Mouse (Mus musculus) liver, adult 2 months (tissue): ENCODE results near the gene Cx3cr1. TPM values are rescaled to one million over a fixed set of nuclear protein-coding genes. Genes with fewer than 3 reads are reported as not detected.

ENCODE experiments used
- DNase-seq: peaks from one replicate; pipeline ENCODE4 v3.0.0-alpha.2; 2011; ENCODE audit warnings: low read depth, low spot score; ENCODE audit errors: extremely low read depth
- H3K27ac ChIP-seq: fragments of 200-500 bp; replicated peaks from 2 replicates; pipeline ENCODE4 v1.5.1; 2012; ENCODE audit warnings: low read depth, mild to moderate bottlenecking, control low read depth, inconsistent platforms, low read length; ENCODE audit not compliant: insufficient read depth
- H3K27me3 ChIP-seq: fragments of 200-500 bp; 2 replicates; pipeline ENCODE4 v1.6.1; 2012; ENCODE audit warnings: mild to moderate bottlenecking, moderate library complexity, low read length, inconsistent platforms; ENCODE audit not compliant: control insufficient read depth, insufficient read depth
- H3K36me3 ChIP-seq: fragments of 200-500 bp; 2 replicates; pipeline ENCODE4 v1.6.1; 2012; ENCODE audit warnings: low read length, inconsistent platforms; ENCODE audit not compliant: control insufficient read depth, insufficient read depth
- H3K4me1 ChIP-seq: fragments of 200-500 bp; 2 replicates; pipeline ENCODE4 v1.6.1; 2011; ENCODE audit warnings: low read length; ENCODE audit not compliant: control insufficient read depth, insufficient read depth
- H3K4me3 ChIP-seq: fragments of 200-500 bp; 2 replicates; pipeline ENCODE4 v1.5.1; 2011; ENCODE audit warnings: low read depth, mild to moderate bottlenecking, control low read depth, low read length, moderate library complexity; ENCODE audit not compliant: insufficient read depth
- H3K79me2 ChIP-seq: fragments of 200-500 bp; 2 replicates; pipeline ENCODE4 v1.6.1; 2012; ENCODE audit warnings: inconsistent platforms, mild to moderate bottlenecking, low read length, moderate library complexity; ENCODE audit not compliant: control insufficient read depth, insufficient read depth
- H3K9ac ChIP-seq: fragments of 200-500 bp; 2 replicates; pipeline ENCODE4 v1.6.1; 2012; ENCODE audit warnings: low read depth, mild to moderate bottlenecking, control low read depth, inconsistent platforms, low read length
- CTCF ChIP-seq: fragments of 200-500 bp; IDR thresholded peaks from 2 replicates; pipeline ENCODE4 v1.5.1; 2011; ENCODE audit warnings: low read depth, low read length, control low read depth
- POLR2A ChIP-seq: fragments of 200-500 bp; IDR thresholded peaks from 2 replicates; pipeline ENCODE4 v1.6.1; 2011; ENCODE audit warnings: low read length, control low read depth; ENCODE audit not compliant: insufficient read depth; ENCODE audit errors: extremely low read depth
- WGBS: fragments of 180-500 bp; shearing (Covaris S2); methylation state at CpG from one replicate; pipeline ENCODE4 v1.1.7; 2018; 5-methylcytosine and 5-hydroxymethylcytosine counted together
- polyA plus RNA-seq: library from polyadenylated mRNA; depleted of rRNA; stranded (reverse); fragments of >200 nt; gene quantifications from 2 replicates; pipeline ENCODE4 v1.2.3, GENCODE M21; 2012
- total RNA-seq: library from RNA; depleted of rRNA; stranded (reverse); fragments of >200 nt; gene quantifications from 2 replicates; pipeline ENCODE4 v1.2.3, GENCODE M21; 2014

Cx3cr1 gene
- total and polyA plus RNA-seq, 2 experiments = 0.09 to 0.39 TPM

DNA sequence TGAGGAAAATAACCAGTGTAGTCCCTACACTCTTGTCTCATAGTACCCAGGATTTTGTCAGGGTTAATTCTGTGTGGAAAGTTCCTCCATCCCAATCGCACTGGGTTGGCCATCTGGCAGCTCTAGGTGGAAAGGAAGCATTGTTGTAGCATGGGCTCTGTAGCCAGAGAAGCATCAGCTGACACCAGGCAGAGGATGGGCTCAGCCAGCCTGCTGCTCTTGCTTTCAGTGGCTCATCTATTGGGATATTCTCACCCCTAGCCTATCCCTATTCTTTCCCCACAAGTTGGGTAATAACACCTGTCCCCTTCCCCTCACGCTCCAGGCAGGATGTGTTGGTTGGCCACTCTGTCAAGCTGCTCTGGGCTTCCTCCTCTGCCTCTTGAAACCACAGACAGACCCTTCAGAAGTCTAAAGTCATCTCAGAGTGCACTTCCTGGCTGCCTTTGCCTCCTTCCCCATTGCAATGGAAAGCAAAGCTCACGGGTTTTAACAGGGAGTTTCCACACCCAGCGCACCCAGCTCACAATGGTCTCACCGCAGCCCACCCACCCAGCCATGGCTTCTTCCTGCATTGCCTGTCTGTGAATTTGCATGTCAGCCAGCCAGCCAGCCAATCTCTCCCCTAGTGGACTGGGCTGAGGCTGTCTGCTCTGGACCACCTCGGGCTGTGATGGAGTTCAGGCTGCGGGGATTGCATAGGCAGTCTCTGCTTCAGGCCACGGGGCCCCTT, 15.0 kb downstream of the Cx3cr1 start:
- Histone ChIP-seq H3K4me3 (no peak overlapping the region), H3K4me1 (no peaks in the 10 kb centered on the region), H3K27ac (no peak overlapping the region), H3K27me3 (no peaks in the 10 kb centered on the region), H3K36me3 (no peaks in the 10 kb centered on the region), H3K79me2 (no peaks in the 10 kb centered on the region), H3K9ac (no peak overlapping the region)
- TF ChIP-seq CTCF (no peak), POLR2A (no peak)
- 71% methylated on average over 8 of the region's 8 CpGs for WGBS
- DNase-seq = no peak

DNA sequence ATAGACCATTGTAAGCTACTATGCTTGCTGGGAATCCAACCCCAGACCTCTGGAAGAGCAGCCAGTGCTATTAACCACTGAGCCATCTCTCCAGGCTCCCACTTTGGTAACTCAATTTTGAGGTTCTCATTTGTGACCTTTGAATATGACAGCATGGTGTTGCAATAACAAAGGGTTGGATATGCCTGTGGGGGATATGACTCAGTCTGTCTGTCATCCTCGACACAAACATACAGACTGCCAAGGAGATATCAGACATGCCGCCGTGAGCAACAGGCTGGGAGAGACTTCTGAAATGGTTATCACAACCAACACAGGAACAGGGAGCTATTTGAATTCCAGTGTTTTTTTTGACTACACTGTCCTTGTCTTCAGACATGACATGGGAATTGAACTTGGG, 20.3 kb downstream of the Cx3cr1 start:
- H3K9ac ChIP-seq = no peak overlapping the region
- H3K4me1 ChIP-seq = peaks cover 12% of the 10 kb centered on the region
- WGBS = 4% methylated on average over 3 of the region's 3 CpGs
- H3K4me3 ChIP-seq = no peak overlapping the region
- no peaks in the 10 kb centered on the region for H3K79me2 ChIP-seq
- H3K36me3 ChIP-seq = no peaks in the 10 kb centered on the region
- DNase-seq = peak; percentile 68
- TF ChIP-seq CTCF = no peak
- TF ChIP-seq POLR2A = no peak
- H3K27ac ChIP-seq = no peak overlapping the region
- no peaks in the 10 kb centered on the region for H3K27me3 ChIP-seq

DNA sequence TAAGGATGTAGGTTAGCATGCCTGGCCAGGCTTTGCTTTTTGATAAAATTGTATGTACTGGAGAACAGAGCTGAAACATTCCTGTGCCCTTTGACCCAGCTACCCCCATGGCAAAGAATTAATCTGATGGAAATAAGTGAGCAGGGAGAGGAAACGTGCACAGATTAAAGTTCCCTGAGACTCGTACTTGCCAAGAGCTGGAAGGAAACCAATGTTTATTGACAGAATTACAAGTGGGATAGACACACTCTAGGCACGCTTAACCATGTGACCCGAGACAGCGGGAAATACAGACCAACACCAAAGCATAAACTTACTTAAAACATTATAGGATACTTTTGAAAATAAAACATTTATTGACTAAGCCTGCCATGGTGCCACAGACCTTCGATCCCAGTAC, 21.2 kb downstream of the Cx3cr1 start:
- no peak for TF ChIP-seq CTCF
- no peak for TF ChIP-seq POLR2A
- no peaks in the 10 kb centered on the region for H3K27me3 ChIP-seq
- H3K79me2 ChIP-seq = no peaks in the 10 kb centered on the region
- no peaks in the 10 kb centered on the region for H3K36me3 ChIP-seq
- DNase-seq = peak; percentile 93
- no peak overlapping the region for H3K9ac ChIP-seq
- 26% methylated on average over 6 of the region's 6 CpGs for WGBS
- peaks cover 12% of the 10 kb centered on the region for H3K4me1 ChIP-seq
- no peak overlapping the region for H3K4me3 ChIP-seq
- H3K27ac ChIP-seq = no peak overlapping the region; the same call in 1 of the 2 replicates

- H3K79me2 ChIP-seq = no peaks in the 10 kb centered on the region
- peaks cover 3% of the 10 kb centered on the region; the same call in 1 of the 2 replicates for H3K4me1 ChIP-seq
- no peak for DNase-seq
- no peak overlapping the region for H3K4me3 ChIP-seq
- H3K27ac ChIP-seq = no peak overlapping the region
- WGBS = 87% methylated on average over 7 of the region's 7 CpGs
- no peak overlapping the region for H3K9ac ChIP-seq
- TF ChIP-seq POLR2A (no peak), CTCF (no peak)
- no peaks in the 10 kb centered on the region for H3K27me3 ChIP-seq
- H3K36me3 ChIP-seq = no peaks in the 10 kb centered on the region
These were observed 26.6 kb downstream of the Cx3cr1 start for GRCm38 (mm10) chr9:120043115-120043514.

DNA sequence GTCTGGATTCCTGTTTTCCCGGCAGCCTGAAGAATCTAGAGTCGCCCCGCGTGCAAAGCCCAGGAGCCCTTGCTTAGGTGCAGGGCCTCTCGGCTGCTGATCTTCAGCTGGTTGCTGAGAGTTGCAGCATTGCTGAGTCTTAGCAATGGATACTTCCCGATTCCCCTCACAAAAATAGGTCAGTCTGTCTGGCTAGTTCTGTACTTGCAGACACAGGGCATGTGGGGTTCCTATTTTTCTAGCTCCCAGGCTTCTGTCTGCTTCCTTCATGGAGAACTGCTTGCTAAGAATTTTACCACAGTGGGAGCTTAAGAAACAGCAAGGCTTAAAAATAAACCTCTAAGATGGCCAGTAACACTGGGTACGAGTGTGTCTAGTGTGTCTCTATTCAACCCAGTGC, 32.3 kb downstream of the Cx3cr1 start:
- H3K4me3 ChIP-seq = no peak overlapping the region
- H3K9ac ChIP-seq = no peak overlapping the region
- H3K36me3 ChIP-seq = no peaks in the 10 kb centered on the region
- no peaks in the 10 kb centered on the region for H3K79me2 ChIP-seq
- no peak for TF ChIP-seq CTCF
- TF ChIP-seq POLR2A = no peak
- WGBS = 85% methylated on average over 7 of the region's 7 CpGs
- H3K27ac ChIP-seq = no peak overlapping the region
- H3K27me3 ChIP-seq = no peaks in the 10 kb centered on the region
- no peak for DNase-seq
- no peaks in the 10 kb centered on the region for H3K4me1 ChIP-seq

DNA sequence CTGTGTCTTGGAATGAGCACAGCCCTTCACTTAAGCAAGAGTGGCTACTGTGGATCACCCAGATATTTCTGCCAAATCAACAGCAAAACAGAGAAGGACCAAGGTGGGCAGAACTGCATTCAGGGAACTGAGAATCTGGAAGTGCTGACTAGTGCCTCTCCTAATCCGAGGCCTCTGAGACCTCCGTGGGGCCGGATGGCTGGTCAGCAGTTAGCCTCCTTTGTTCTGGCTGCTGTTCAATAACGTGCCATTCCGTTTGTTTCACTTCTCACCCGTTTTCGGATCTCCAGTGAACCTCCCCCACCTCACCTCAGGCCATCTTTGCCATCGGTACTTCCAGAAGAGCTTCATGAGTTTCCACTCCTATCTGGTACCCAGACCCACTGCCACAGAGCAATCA, 35.3 kb downstream of the Cx3cr1 start:
- H3K4me1 ChIP-seq = no peaks in the 10 kb centered on the region
- DNase-seq = no peak
- TF ChIP-seq POLR2A (no peak), CTCF (no peak)
- H3K27me3 ChIP-seq = no peaks in the 10 kb centered on the region
- no peak overlapping the region for H3K27ac ChIP-seq
- no peaks in the 10 kb centered on the region for H3K36me3 ChIP-seq
- H3K79me2 ChIP-seq = no peaks in the 10 kb centered on the region
- H3K4me3 ChIP-seq = no peak overlapping the region
- H3K9ac ChIP-seq = no peak overlapping the region
- 78% methylated on average over 8 of the region's 8 CpGs for WGBS
